Mouse (Mus musculus): ENCODE results near the gene Tnfrsf18.

The Tnfrsf18 gene

GRCm38 (mm10) chr4:156026013-156026412 is at the start of gene Tnfrsf18:
TSS of gene Tnfrsf18 (plus strand) at chr4:156026164.
- no peak for DNase-seq

GRCm38 (mm10) chr4:155981436-155982082 is 44.4 kb upstream of the Tnfrsf18 start:
- DNase-seq, result no peak

GRCm38 (mm10) chr4:155983788-155984187 is 42.2 kb upstream of the Tnfrsf18 start:
- DNase-seq, result no peak

GRCm38 (mm10) chr4:155991211-155991907 is 34.6 kb upstream of the Tnfrsf18 start:
- peak; percentile 68 for DNase-seq

- DNase-seq, result no peak
Observed at GRCm38 (mm10) chr4:155991908-155992230, 34.1 kb upstream of the Tnfrsf18 start.

- peak; percentile 87 for DNase-seq
Observed at GRCm38 (mm10) chr4:155992241-155992905, 33.6 kb upstream of the Tnfrsf18 start, which contains the start of the genes B3galt6 and Sdf4. TSS of gene B3galt6 (minus strand) at chr4:155992649. TSS of gene Sdf4 (plus strand) at chr4:155992872.

- peak; percentile 98 for DNase-seq
Observed at GRCm38 (mm10) chr4:155992906-155993547, 32.9 kb upstream of the Tnfrsf18 start.

- DNase-seq, result peak; percentile 29
Observed at GRCm38 (mm10) chr4:155993606-155994005, 32.4 kb upstream of the Tnfrsf18 start.

- DNase-seq, result no peak
Observed at GRCm38 (mm10) chr4:156004109-156004508, 21.9 kb upstream of the Tnfrsf18 start.

GRCm38 (mm10) chr4:156008369-156008768 is 17.6 kb upstream of the Tnfrsf18 start:
- no peak for DNase-seq

GRCm38 (mm10) chr4:156013637-156014036 is 12.3 kb upstream of the Tnfrsf18 start, which contains the start of gene Tnfrsf4:
TSS of gene Tnfrsf4 (plus strand) at chr4:156013843.
- DNase-seq, result no peak

- DNase-seq, result no peak
Observed at GRCm38 (mm10) chr4:156014436-156014835, 11.5 kb upstream of the Tnfrsf18 start.

- DNase-seq, result no peak
Observed at GRCm38 (mm10) chr4:156019771-156020170, 6.2 kb upstream of the Tnfrsf18 start.

GRCm38 (mm10) chr4:156021381-156021780 is 4.6 kb upstream of the Tnfrsf18 start:
- DNase-seq, result no peak

GRCm38 (mm10) chr4:156021942-156022419 is 4.0 kb upstream of the Tnfrsf18 start:
- DNase-seq, result no peak

- DNase-seq, result no peak
Observed at GRCm38 (mm10) chr4:156023520-156023919, 2.4 kb upstream of the Tnfrsf18 start.

- DNase-seq, result no peak
Observed at GRCm38 (mm10) chr4:156024184-156024583, 1.8 kb upstream of the Tnfrsf18 start.

GRCm38 (mm10) chr4:156028580-156028979 is 2.6 kb downstream of the Tnfrsf18 start:
- DNase-seq, result no peak

- DNase-seq, result peak; percentile 38
Observed at GRCm38 (mm10) chr4:156030651-156031118, 4.7 kb downstream of the Tnfrsf18 start.

- no peak for DNase-seq
Observed at GRCm38 (mm10) chr4:156031255-156031592, 5.3 kb downstream of the Tnfrsf18 start.

GRCm38 (mm10) chr4:156031593-156032391 is 5.8 kb downstream of the Tnfrsf18 start:
- DNase-seq, result peak; percentile 92

GRCm38 (mm10) chr4:156032856-156033255 is 6.9 kb downstream of the Tnfrsf18 start:
- peak; percentile 33 for DNase-seq

Measured in cerebellum, adult 9-10 months (tissue).